Mouse (Mus musculus): Measurements from ENCODE around the gene Rp9. TPM values are rescaled to one million over a fixed set of nuclear protein-coding genes. Genes with fewer than 3 reads are reported as not detected.

Gene Rp9
- total RNA-seq (2021), result 38.4 and 42.4 TPM in 2 replicates
- long read RNA-seq, transcript Rp9-201 (6 exons, 1,134 nt), result major isoform, 18 of 24 reads
- long read RNA-seq, partial matches to known transcripts, result 0 of 24 reads
- long read RNA-seq, other reads (novel, unspliced or antisense), result 4 of 24 reads

DNA sequence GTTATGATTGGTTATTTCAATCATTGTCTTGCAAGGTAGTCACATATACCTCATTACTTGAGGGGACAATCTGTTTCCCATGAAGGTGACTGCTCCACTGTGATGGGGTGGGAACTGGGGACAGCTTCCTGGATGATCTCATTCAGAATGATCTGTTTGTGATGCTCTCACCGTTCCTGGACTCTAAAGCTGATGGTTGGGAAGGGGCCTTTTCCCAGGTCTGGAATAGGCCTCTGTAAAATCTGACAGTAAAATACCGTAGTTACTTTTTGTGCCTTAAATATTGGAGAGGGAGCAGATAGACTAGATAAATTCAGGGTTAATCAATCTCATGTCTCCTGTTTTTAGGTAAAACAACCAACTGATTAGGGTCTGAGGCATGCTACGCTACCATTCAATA, at the start of gene Rp9:
Gene Rp9 (minus strand): TSS at position 101 of the 400 bp plus-strand sequence.
- no peak for DNase-seq

DNA sequence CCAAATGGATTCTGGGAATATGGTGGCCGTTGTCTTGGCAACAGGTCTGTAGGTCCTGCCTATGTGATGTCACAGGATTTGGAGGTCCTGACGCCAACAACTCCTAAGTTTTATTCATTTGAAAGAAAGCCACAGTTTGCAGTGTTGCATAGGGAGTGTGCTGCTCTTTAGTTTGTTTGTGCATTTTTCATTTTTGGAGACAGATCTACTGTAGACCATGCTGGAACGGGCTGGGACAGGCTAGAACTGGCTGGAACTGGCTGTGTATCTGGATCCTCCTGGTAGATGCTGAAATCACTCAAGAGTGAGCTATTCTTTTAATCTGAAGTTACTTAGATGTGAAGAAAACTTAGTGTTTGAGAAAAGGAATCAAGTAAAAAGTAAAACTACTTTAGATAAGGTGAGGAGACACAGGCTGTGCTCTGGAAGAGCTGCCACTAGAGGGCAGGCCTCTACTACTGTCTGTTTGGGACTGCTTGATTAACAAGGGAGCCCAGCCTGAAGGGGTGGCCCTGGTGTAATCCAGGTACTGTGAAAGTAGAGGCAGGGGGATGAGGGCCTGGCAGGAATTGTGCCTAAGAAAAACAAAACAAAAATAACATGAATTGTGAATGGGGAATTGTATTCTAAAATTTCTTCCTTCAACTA, 49.0 kb upstream of the Rp9 start:
- DNase-seq, result peak; percentile 36

GRCm38 (mm10) chr9:22515076-22515475, 45.5 kb upstream of the Rp9 start:
- no peak for DNase-seq

GRCm38 (mm10) chr9:22505574-22505973, 36.0 kb upstream of the Rp9 start:
- no peak for DNase-seq

GRCm38 (mm10) chr9:22503581-22503980, 34.0 kb upstream of the Rp9 start:
- DNase-seq, result no peak

- DNase-seq, result no peak
Measured at GRCm38 (mm10) chr9:22502972-22503371, 33.4 kb upstream of the Rp9 start.

GRCm38 (mm10) chr9:22497021-22497767, 27.7 kb upstream of the Rp9 start:
- no peak for DNase-seq

- DNase-seq, result no peak
Measured at GRCm38 (mm10) chr9:22495133-22495532, 25.6 kb upstream of the Rp9 start.

GRCm38 (mm10) chr9:22494203-22494807, 24.8 kb upstream of the Rp9 start:
- DNase-seq, result no peak

GRCm38 (mm10) chr9:22488963-22489362, 19.4 kb upstream of the Rp9 start:
- DNase-seq, result no peak

DNA sequence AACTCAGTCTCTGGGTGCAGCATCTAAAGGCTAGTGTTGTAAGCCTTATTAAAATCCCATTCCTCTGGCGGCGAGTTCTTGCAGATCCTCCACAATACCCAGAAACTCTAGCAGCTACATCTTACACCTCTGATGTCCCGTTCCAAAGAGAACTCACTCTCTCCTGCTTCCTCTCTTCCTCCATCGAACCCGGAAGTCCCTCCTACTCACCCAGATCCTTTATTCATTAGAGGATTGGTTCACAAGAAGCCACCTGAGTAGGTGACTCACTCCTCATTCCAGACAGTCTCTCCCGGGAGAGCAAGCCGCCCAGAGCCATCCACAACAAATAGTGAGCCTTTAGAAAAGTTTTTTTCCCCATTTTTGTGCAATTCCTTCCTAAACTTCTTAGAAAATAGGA, 16.7 kb upstream of the Rp9 start:
- DNase-seq, result no peak

- no peak for DNase-seq
Measured at GRCm38 (mm10) chr9:22484562-22485308, 15.2 kb upstream of the Rp9 start.

DNA sequence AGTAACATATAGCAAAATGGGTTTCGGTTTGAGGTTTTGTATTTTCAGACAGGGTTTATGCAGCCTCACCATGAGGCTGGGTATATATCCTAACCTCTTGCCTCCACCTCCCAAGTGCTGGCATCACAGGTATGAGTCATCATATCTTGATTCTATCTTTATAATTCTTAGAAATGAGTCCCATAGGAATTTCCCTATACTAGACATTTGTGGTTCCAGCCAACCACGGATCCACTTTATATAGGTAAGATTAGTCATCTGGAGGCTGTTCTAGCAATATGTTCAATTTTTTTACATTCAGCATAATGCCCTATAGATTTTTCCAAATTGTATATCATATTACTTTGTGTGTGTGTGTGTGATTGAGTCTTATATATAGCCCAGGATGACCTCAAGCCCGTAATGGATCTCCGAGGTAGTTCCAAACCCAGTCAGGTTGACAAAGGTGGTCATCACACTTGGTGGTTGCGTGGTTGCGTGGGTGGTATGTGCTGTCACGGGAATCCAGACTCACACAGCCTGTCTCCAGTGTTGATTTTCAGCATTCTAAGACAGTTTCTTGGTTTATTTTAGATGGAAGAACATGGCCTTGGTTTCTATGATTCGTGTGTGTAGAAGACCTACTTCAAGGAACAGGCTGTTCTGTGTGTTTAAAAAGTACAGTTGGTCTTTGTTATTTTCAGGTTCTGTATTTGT, 14.5 kb upstream of the Rp9 start:
- DNase-seq, result no peak

DNA sequence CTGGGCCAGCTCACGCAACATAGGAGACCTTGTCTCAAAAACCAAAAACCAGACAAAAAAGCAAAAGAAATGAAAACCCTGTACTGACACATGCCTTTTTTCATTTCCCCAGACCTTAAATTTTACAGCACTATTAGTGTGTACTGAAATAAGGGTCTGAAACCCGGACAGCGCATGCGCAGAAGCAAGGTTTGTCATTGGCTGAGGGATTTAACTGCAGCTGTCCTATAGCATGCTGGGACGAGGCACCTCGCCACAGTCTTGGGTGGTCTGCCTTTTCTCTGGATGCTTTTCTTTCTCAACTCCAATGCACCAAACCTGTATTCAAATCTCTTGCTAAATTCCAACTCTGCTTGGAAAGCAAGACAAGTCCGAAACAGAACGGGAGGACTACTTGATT, 9.4 kb upstream of the Rp9 start:
- DNase-seq, result no peak

GRCm38 (mm10) chr9:22476265-22476664, 6.7 kb upstream of the Rp9 start:
- DNase-seq, result no peak

DNA sequence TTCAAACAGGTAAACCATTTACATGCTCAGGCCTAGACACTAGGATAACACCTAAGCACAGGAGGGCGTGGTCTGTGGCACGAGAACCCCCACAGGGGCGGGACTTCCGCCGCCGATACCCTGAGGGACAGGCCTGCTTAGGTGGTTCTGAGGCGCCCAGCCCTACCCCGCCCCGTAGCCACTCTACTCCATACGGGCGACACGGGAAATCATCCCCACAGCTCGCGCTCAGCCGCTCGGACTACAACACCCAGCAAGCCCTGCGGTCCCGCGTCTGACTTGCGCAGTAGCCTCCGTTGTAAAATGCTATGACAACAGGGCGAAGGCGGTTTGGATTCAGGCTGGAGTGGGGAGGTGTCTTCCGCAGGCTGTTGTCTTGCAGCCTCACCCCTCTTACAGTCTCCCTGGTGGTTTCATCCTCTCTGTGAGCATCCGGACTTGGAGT, 5.9 kb upstream of the Rp9 start, which contains the start of gene Bbs9:
Gene Bbs9 (plus strand): TSS at position 292 of the 445 bp plus-strand sequence.
- peak; percentile 90 for DNase-seq

DNA sequence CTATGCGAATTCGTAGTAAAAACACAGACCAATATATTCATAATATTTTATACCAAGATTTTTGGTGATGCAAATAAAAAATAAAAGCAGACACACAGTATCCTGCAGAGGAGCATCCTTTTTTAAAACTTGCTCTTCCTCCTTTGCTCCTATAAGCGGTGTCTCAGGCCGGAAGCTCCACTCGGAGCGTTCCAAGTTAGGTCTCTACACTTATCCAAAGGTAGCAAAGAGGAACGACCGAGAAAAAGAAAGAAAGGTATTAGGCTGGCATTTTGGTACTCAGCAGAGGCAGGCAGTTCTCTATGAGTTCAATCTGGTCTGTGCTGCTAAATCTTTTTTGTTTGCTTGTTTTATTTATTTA, 664 bp downstream of the Rp9 start:
- DNase-seq, result no peak

- peak; percentile 76 for DNase-seq
Measured at GRCm38 (mm10) chr9:22468170-22468898, 1.2 kb downstream of the Rp9 start.

GRCm38 (mm10) chr9:22467371-22468169, 2.0 kb downstream of the Rp9 start:
- peak; percentile 37 for DNase-seq

DNA sequence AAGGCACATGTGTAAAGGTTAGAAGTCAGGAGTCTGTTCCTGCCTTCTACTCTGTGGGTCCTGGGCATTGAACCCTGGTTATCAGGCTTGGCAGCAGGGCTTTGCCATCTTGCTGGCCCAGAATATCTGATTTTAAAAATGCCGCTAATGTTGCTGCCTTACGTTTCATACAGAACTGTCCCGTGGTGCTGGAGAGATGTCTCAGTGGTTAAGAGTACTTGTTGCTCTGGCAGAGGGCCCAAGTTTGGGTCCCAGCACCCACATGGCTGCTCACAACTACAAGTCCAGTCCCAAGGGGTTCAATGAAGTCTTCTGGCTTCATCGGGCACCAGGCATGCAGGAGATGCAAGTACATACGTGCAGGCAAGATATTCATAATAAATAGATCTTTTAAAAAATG, 3.3 kb downstream of the Rp9 start:
- DNase-seq, result no peak

All from adrenal gland, postnatal 25 days (tissue).